Mouse (Mus musculus) testis, adult 2 months (tissue): ENCODE data around the gene Pcnp. TPM values are rescaled to one million over a fixed set of nuclear protein-coding genes. Genes with fewer than 3 reads are reported as not detected.
"Not testable (repeated sequence)": the region's sequence is repeated elsewhere in the genome, so short reads cannot be mapped to it uniquely, and the experiment has no call there.

Experiments used
- H3K27ac ChIP-seq: fragments of 200-500 bp; 2 replicates; pipeline ENCODE4 v1.5.1; 2012; ENCODE audit warnings: low read depth, low read length; ENCODE audit not compliant: control insufficient read depth, insufficient read depth
- H3K27me3 ChIP-seq: fragments of 200-500 bp; 2 replicates; pipeline ENCODE4 v1.6.1; 2012; ENCODE audit warnings: mild to moderate bottlenecking, low read length, moderate library complexity; ENCODE audit not compliant: control insufficient read depth, insufficient read depth
- H3K36me3 ChIP-seq: fragments of 200-500 bp; 2 replicates; pipeline ENCODE4 v1.6.1; 2012; ENCODE audit warnings: mild to moderate bottlenecking, low read length; ENCODE audit not compliant: control insufficient read depth, insufficient read depth
- H3K4me1 ChIP-seq: fragments of 200-500 bp; 2 replicates; pipeline ENCODE4 v1.6.1; 2012; ENCODE audit warnings: low read length; ENCODE audit not compliant: control insufficient read depth, insufficient read depth
- H3K4me3 ChIP-seq: fragments of 200-500 bp; 2 replicates; pipeline ENCODE4 v1.5.1; 2012; ENCODE audit warnings: low read depth, mild to moderate bottlenecking, low read length, moderate library complexity, mixed read lengths; ENCODE audit not compliant: control insufficient read depth
- CTCF ChIP-seq: fragments of 200-500 bp; IDR thresholded peaks from 2 replicates; pipeline ENCODE4 v1.5.1; 2012; ENCODE audit warnings: low read depth, mild to moderate bottlenecking, inconsistent platforms, low read length, moderate library complexity; ENCODE audit not compliant: control insufficient read depth, insufficient read depth, insufficient replicate concordance
- POLR2A ChIP-seq: fragments of 200-500 bp; IDR thresholded peaks from 2 replicates; pipeline ENCODE4 v1.6.1; 2012; ENCODE audit warnings: low read depth, mild to moderate bottlenecking, inconsistent platforms, low read length, moderate library complexity; ENCODE audit not compliant: control insufficient read depth
- polyA plus RNA-seq: library from polyadenylated mRNA; depleted of rRNA; stranded (reverse); fragments of >200 nt; gene quantifications from 2 replicates; pipeline ENCODE4 v1.2.3, GENCODE M21; 2012; rRNA removed

The Pcnp gene
- polyA plus RNA-seq = 14.9 and 17.3 TPM in 2 replicates

GRCm38 (mm10) chr16:56029661-56030082 lies at the start of gene Pcnp:
TSS of gene Pcnp (minus strand) at chr16:56029739.
- no peaks in the 10 kb centered on the region; the same call in none of the 2 replicates for H3K36me3 ChIP-seq

GRCm38 (mm10) chr16:56076121-56076869 lies 46.8 kb upstream of the Pcnp start:
- no peak overlapping the region; the same call in 1 of the 2 replicates for H3K27ac ChIP-seq
- H3K36me3 ChIP-seq = no peaks in the 10 kb centered on the region
- H3K4me1 ChIP-seq = peaks cover 10% of the 10 kb centered on the region
- H3K4me3 ChIP-seq = peak overlapping the region; percentile 97
- H3K27me3 ChIP-seq = no peaks in the 10 kb centered on the region
- TF ChIP-seq POLR2A = no peak
- TF ChIP-seq CTCF = no peak

More at GRCm38 (mm10) chr16:56029661-56030082, at the start of gene Pcnp:
- Histone ChIP-seq H3K27ac (peak within 1 kb of the TSS; percentile 94), H3K4me3 (peak within 1 kb of the TSS; percentile 93), H3K4me1 (peaks cover 3% of the 10 kb centered on the region; the same call in 1 of the 2 replicates), H3K27me3 (no peaks in the 10 kb centered on the region)
- TF ChIP-seq POLR2A = peak; percentile 96
- no peak; the same call in 1 of the 2 replicates for TF ChIP-seq CTCF

GRCm38 (mm10) chr16:56075222-56076111 lies 45.9 kb upstream of the Pcnp start:
- peak overlapping the region; percentile 97 for H3K4me3 ChIP-seq
- H3K27ac ChIP-seq = peak overlapping the region; percentile 90
- H3K36me3 ChIP-seq = no peaks in the 10 kb centered on the region
- no peaks in the 10 kb centered on the region for H3K27me3 ChIP-seq
- H3K4me1 ChIP-seq = peaks cover 10% of the 10 kb centered on the region
- no peak for TF ChIP-seq CTCF
- TF ChIP-seq POLR2A = peak; percentile 90

- H3K36me3 ChIP-seq = no peaks in the 10 kb centered on the region
- H3K4me1 ChIP-seq = peaks cover 10% of the 10 kb centered on the region
- TF ChIP-seq CTCF = no peak
- TF ChIP-seq POLR2A = no peak
- peak overlapping the region; percentile 84 for H3K27ac ChIP-seq
- peak overlapping the region; percentile 21 for H3K4me3 ChIP-seq
- H3K27me3 ChIP-seq = no peaks in the 10 kb centered on the region
These were observed 45.0 kb upstream of the Pcnp start for GRCm38 (mm10) chr16:56074565-56074964.

GRCm38 (mm10) chr16:56074122-56074521 lies 44.6 kb upstream of the Pcnp start:
- Histone ChIP-seq H3K4me3 (no peak overlapping the region), H3K27ac (no peak overlapping the region), H3K36me3 (no peaks in the 10 kb centered on the region), H3K4me1 (peaks cover 10% of the 10 kb centered on the region), H3K27me3 (no peaks in the 10 kb centered on the region)
- TF ChIP-seq CTCF (no peak), POLR2A (no peak)

- not testable (repeated sequence) for H3K27me3 ChIP-seq, H3K27ac ChIP-seq, H3K36me3 ChIP-seq, H3K4me3 ChIP-seq
- peaks cover 10% of the 10 kb centered on the region for H3K4me1 ChIP-seq
These were observed 43.6 kb upstream of the Pcnp start for GRCm38 (mm10) chr16:56073150-56073549.

- TF ChIP-seq POLR2A (no peak), CTCF (no peak)
- H3K27me3 ChIP-seq = no peaks in the 10 kb centered on the region
- no peaks in the 10 kb centered on the region for H3K36me3 ChIP-seq
- peaks cover 10% of the 10 kb centered on the region for H3K4me1 ChIP-seq
- no peak overlapping the region for H3K4me3 ChIP-seq
- H3K27ac ChIP-seq = no peak overlapping the region
These were observed 43.0 kb upstream of the Pcnp start for GRCm38 (mm10) chr16:56072533-56072932.
